Mouse (Mus musculus): ENCODE data around the gene Alkbh3. TPM values are rescaled to one million over a fixed set of nuclear protein-coding genes. Genes with fewer than 3 reads are reported as not detected.

The Alkbh3 gene
- polyA plus RNA-seq, 1 experiment: 68.7 TPM

- no peak for DNase-seq (ENCODE audit: low read depth)
Observed at GRCm38 (mm10) chr2:93992810-93993209, 17.8 kb downstream of the Alkbh3 start.

GRCm38 (mm10) chr2:93992259-93992658 lies 18.3 kb downstream of the Alkbh3 start:
- no peak for DNase-seq (ENCODE audit: low read depth)

GRCm38 (mm10) chr2:93991336-93991735 lies 19.3 kb downstream of the Alkbh3 start:
- DNase-seq (ENCODE audit: low read depth): no peak

- no peak for DNase-seq (ENCODE audit: low read depth)
Observed at GRCm38 (mm10) chr2:93988440-93988839, 22.2 kb downstream of the Alkbh3 start.

- DNase-seq (ENCODE audit: low read depth): no peak
Observed at GRCm38 (mm10) chr2:93982457-93983235, 28.0 kb downstream of the Alkbh3 start.

GRCm38 (mm10) chr2:93979249-93980120 lies 31.1 kb downstream of the Alkbh3 start:
- no peak for DNase-seq (ENCODE audit: low read depth)

- no peak for DNase-seq (ENCODE audit: low read depth)
Observed at GRCm38 (mm10) chr2:93976436-93977252, 34.0 kb downstream of the Alkbh3 start.

GRCm38 (mm10) chr2:93975526-93976435 lies 34.8 kb downstream of the Alkbh3 start:
- no peak for DNase-seq (ENCODE audit: low read depth)

GRCm38 (mm10) chr2:93975041-93975440 lies 35.6 kb downstream of the Alkbh3 start:
- DNase-seq (ENCODE audit: low read depth): no peak

- no peak for DNase-seq (ENCODE audit: low read depth)
Observed at GRCm38 (mm10) chr2:93971647-93972046, 39.0 kb downstream of the Alkbh3 start.

- DNase-seq (ENCODE audit: low read depth): no peak
Observed at GRCm38 (mm10) chr2:93964494-93965160, 46.0 kb downstream of the Alkbh3 start.

GRCm38 (mm10) chr2:93963802-93964201 lies 46.8 kb downstream of the Alkbh3 start:
- no peak for DNase-seq (ENCODE audit: low read depth)

- DNase-seq (ENCODE audit: low read depth): no peak
Observed at GRCm38 (mm10) chr2:93961716-93962115, 48.9 kb downstream of the Alkbh3 start.

- no peak for DNase-seq (ENCODE audit: low read depth)
Observed at GRCm38 (mm10) chr2:93959346-93959745, 51.3 kb downstream of the Alkbh3 start.

GRCm38 (mm10) chr2:93958216-93958615 lies 52.4 kb downstream of the Alkbh3 start:
- DNase-seq (ENCODE audit: low read depth): no peak

GRCm38 (mm10) chr2:93957785-93958175 lies 52.8 kb downstream of the Alkbh3 start:
- no peak for DNase-seq (ENCODE audit: low read depth)

- DNase-seq (ENCODE audit: low read depth): no peak
Observed at GRCm38 (mm10) chr2:93956908-93957784, 53.5 kb downstream of the Alkbh3 start, which contains the start of gene Gm13889. Gm13889 (minus strand) TSS chr2:93957201.

- no peak for DNase-seq (ENCODE audit: low read depth)
Observed at GRCm38 (mm10) chr2:93956331-93956801, 54.2 kb downstream of the Alkbh3 start.

GRCm38 (mm10) chr2:93955886-93956285 lies 54.7 kb downstream of the Alkbh3 start:
- no peak for DNase-seq (ENCODE audit: low read depth)

Measured in gonadal fat pad, adult 2 months (tissue).